Mouse (Mus musculus) heart, adult 11 months (tissue): ENCODE data around the gene Plekhg5.
A peak's percentile ranks its signal among the peaks of the same experiment; 100 is the strongest.
"Not testable (repeated sequence)": the region's sequence is repeated elsewhere in the genome, so short reads cannot be mapped to it uniquely, and the experiment has no call there.

Source experiments
- DNase-seq: peaks from one replicate; pipeline ENCODE4 v3.0.0; 2022

Gene Plekhg5

GRCm38 (mm10) chr4:152072121-152072601 lies at the start of gene Plekhg5:
Gene Plekhg5, plus strand, starts transcription at chr4:152072498.
- DNase-seq: peak; percentile 99

DNA sequence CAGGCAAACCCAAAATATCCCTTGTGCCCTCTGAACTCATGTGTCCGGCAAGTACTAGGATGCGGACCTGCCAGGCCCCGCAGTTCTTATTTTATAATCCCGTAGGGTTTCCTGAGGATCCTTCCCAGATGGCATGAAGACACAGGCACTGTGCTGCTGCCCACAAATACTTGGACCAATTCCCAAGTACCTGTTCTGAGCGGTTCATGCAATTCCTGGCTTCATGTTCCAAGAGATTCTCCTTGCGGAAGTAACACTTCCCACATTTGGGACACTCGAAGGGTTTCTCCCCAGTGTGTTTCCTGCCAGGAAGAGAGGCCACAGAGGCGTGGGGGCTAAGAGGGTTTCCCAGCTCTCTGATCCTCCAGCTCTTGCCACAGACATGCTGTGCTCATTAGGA lies 49.8 kb upstream of the Plekhg5 start:
- DNase-seq: no peak

DNA sequence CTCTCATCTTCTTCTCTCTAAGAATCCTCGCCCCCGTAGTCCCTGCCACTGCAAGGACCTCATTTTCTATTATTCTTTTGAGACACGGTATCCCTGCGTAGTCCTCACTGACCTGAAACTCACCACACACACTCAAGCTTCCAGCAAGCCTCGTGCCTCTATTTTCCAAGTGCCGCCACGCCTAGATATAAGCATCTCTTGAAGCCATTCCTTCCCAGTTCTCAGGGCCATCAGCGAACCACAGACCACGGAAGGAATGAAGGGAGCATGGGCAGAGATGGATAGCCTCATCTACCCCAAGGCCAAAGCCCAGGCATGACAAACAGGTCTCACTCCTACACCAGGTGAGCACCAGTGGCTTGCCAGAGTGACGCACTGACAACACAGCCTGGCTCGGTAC lies 47.8 kb upstream of the Plekhg5 start:
- no peak for DNase-seq

DNA sequence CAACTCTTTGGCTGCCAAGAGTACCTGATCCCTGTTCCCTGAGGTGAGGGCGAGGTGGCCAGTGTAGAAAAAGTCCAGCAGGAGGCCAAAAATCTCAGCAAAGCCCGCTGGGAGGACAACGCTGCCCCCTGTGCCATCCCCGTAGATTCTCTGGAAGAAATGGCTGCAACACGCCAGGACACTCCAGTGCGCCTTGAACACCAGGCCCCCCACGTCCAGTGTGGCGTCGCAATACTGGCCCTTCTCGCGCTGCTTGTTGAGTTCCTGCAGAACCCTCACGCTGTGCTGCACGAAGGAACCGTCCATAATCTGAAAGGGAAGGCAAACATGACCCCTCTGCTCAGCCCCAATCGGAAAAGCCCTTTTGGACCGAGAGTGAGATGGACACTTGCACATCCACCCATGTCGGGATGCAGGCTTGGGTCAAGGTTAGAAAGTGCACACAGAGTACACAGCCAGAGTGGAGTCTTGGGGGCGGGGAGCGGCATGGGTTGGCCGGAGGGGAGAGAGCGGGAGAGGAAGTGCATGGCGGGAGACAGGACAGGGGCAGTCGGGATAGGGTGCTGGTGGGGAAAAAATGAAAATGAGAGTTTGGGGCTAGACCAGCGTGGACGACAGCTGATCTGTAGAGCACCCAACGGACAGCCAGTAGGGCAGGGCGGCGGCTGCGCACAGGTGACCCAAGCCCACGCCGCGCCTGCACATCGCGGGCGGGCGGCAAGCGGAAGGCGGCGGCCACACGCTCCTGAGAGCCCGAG lies 45.4 kb upstream of the Plekhg5 start:
- peak; percentile 95 for DNase-seq

DNA sequence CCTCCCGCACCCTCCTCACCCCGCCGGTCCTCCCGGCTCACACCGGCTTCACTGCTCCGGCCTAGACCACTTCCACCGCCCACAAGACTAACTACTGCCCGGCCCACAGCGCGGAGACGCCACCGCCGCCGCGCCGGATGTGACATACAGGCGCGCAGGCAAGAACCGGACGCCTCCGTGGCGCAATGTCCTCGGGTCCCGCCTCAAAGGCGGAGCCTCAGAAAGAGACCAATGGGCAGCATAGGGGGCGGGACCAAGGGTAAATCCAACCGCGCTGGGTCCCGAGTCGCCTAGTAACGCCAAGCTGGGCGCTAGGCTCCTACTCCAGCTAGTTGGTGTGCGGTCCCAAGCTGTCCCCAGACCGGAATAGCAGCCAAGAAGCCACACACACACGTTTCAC lies 44.8 kb upstream of the Plekhg5 start, which contains the start of gene Zbtb48:
Gene Zbtb48 (minus strand): TSS at position 148 of the 400 bp plus-strand sequence.
- DNase-seq: peak; percentile 100

DNA sequence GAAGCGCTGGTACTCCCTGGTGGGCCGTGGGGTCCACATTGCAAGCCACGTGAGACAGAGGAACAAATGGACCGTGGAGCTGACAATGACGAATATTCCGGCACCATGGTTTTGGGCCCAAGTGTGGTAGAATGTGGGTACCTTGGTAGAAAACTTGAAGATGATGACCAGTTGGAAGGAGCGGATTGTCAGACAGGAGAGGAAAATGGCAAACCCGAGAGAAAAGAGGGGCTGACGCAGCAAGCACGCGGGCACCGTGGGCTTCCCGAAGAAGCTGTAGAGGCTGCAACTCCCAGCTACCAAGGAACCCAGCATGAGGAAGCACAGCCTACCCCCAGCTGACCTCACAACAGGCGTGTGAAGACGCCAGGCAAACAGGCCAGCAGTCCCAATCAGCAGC lies 43.8 kb upstream of the Plekhg5 start:
- DNase-seq: no peak

GRCm38 (mm10) chr4:152029087-152029486 lies 43.2 kb upstream of the Plekhg5 start:
- DNase-seq: no peak

- DNase-seq: no peak
These were observed 42.3 kb upstream of the Plekhg5 start for GRCm38 (mm10) chr4:152029997-152030396.

- DNase-seq: no peak
These were observed 39.4 kb upstream of the Plekhg5 start for GRCm38 (mm10) chr4:152032922-152033321.

DNA sequence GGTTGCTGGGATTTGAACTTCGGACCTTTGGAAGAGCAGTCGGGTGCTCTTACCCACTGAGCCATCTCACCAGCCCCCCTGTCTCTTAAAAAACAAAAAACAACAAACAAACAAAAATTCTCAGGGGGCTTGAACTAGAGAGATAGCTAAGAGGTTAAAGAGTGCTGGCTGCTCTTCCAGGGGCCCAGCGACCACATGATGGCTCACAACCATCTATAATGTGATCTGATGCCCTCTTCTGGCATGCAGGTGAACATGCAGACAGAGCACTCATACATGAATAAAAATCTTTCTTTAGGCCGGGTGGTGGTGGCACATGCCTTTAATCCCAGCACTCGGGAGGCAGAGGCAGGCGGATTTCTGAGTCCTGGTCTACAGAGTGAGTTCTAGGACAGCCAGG lies 35.8 kb upstream of the Plekhg5 start:
- DNase-seq: not testable (repeated sequence)

GRCm38 (mm10) chr4:152038225-152038984 lies 33.9 kb upstream of the Plekhg5 start, which contains the start of gene Tas1r1:
Gene Tas1r1, minus strand, starts transcription at chr4:152038568.
- no peak for DNase-seq

- peak; percentile 99 for DNase-seq
These were observed 33.1 kb upstream of the Plekhg5 start, which contains the start of gene Nol9 for GRCm38 (mm10) chr4:152038985-152039830. Gene Nol9, plus strand, starts transcription at chr4:152039321.

GRCm38 (mm10) chr4:152039831-152040310 lies 32.4 kb upstream of the Plekhg5 start:
- peak; percentile 94 for DNase-seq

DNA sequence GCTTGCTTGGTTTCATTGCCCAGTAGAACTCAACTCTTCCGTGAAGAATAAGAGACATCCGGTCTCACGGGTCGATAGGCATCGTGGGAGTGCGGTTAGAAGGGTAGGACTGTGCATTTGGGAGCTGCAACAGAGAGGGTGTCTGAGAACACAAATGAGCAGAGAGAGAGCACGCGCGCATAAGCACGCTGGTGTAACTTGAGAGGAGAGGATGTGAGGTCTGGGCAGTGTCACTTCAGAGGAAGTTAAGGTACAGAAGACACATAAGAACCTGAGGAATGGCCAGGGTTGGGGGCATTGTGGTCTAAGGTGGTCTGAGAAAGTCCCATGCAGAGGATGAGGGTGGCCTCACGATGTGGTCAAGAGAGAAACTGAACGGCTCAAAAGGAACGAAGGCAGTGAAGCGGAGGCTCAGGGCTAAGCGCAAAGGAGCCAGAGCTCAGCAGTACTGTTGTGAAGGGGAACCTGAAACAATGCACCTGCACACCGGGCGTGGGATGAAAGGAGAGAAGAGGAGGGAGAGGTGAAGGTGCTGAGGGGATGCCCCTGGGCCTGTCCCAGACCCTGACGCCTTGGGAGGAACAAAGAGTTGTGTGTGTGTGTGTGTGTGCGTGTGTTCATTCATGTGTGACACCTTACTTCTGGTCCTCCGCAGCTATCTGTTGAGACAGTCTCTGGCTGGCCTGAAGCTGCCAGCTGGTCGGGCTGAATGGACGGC lies 30.2 kb upstream of the Plekhg5 start:
- DNase-seq: no peak

DNA sequence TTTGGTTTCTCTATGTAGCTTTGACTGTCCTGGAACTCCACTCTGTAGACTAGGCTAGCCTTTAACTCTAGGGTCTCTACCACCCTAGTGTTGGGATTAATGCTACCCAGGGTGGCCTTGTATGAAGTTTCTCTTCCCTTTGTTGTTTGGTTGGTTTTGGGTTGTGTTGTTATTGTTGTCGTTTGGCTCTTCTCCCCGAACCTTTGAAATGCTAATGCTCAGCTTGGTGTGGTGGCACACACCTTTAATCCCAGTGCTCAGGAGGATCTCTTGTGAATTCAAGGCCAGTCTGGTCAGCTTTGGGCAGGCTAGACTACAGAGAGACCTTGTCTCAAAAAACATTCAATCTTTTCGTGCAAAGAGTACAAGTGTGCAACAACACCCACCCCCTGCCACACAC lies 29.1 kb upstream of the Plekhg5 start:
- DNase-seq: no peak

GRCm38 (mm10) chr4:152044609-152045008 lies 27.7 kb upstream of the Plekhg5 start:
- no peak for DNase-seq

DNA sequence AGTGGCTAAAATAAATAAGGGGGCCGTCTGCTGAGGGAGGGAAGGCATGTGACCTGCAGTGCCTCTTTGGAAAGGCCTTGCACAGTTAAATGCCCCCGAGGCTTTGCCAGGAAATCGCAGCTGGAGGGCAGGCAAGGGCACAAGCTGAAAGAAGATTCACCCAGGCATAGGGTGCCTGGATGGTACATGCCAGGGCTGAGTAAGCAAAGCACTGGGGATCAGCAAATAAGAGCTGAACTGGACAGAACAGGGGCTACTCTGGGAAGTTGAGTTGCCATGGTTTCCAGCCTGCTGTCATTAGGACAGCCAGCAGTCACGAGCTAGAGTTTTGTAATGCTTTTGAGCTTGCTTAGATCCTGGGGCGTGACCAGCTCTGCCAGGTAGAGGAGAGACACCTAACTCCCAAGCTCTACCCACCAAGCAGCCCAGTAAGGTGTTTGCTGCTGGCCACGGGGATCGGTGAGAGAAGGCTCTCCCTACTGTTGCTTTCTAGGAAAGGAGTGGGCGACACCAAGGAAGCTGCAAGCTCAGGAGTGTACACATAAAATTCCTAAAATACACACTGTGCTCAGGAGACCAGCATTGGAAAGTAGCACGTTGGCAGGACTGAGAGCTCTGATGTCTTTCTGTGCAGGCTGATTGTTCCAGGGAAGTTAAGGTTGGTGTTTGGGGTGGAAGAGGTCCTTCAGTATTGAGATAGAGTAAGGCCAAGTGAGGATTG lies 9.7 kb upstream of the Plekhg5 start:
- DNase-seq: peak; percentile 98

GRCm38 (mm10) chr4:152067280-152067679 lies 5.0 kb upstream of the Plekhg5 start:
- no peak for DNase-seq

DNA sequence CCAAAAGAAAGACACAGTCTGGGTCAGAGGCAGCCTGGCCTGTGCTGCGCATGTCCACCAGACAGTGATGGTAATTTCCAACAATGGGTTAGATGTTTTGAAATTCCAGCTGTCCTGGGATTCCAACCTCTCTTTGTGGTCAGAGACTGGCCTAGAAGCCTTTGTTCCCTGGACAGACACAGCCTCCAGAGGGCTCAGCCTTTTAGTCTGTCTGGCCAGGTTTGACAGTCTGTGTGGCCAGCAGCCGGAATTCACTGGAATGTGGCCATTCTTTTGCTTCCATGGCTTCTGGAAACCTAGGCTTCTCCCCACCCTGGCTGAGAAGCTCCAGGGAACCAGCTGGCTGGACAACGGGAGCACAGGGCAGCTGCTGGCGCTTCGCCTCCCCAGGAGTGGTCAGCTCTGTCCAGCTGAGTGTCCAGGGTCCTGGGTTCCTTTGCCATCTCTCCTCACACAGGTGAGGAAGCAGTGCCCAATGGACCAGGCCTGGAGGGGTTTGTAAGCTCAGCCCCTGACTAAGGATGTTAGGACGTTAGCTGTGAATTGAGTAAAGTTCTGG lies 4.1 kb upstream of the Plekhg5 start:
- DNase-seq: peak; percentile 95

GRCm38 (mm10) chr4:152069245-152069644 lies 3.1 kb upstream of the Plekhg5 start:
- DNase-seq: no peak
